Mouse (Mus musculus) heart, postnatal 36 days (tissue): ENCODE measurements around the gene Hnrnpul2. TPM values are rescaled to one million over a fixed set of nuclear protein-coding genes. Genes with fewer than 3 reads are reported as not detected.
"Not testable (repeated sequence)": the region's sequence is repeated elsewhere in the genome, so short reads cannot be mapped to it uniquely, and the experiment has no call there.

Experiments used
- DNase-seq, 2 experiments: peaks; one replicate each; pipeline ENCODE4 v3.0.0; 2021 to 2022
- intact Hi-C: fragments of 180-260 bp; cut with DNase I; formaldehyde crosslinking; loops from one replicate; pipeline ENCODE4 v1.15.1; 2025
- total RNA-seq, 2 experiments: library from RNA; stranded (reverse); gene quantifications; 2 replicates each; pipeline ENCODE4 v1.2.3; 2021

Hnrnpul2 gene
- total RNA-seq, 2 experiments from 2014 or later: 44.6 to 49.8 TPM

GRCm38 (mm10) chr19:8817001-8817400 lies 2.8 kb upstream of the Hnrnpul2 start:
- intact Hi-C loops: loop anchor here (2.0 kb wide), 1 partner anchor 14 kb away; the partner anchor contains the start of gene Zbtb3

GRCm38 (mm10) chr19:8818301-8818798 lies 1.5 kb upstream of the Hnrnpul2 start:
- no peak for DNase-seq
- intact Hi-C loops: no loop called here

More at GRCm38 (mm10) chr19:8817001-8817400, 2.8 kb upstream of the Hnrnpul2 start:
- no peak for DNase-seq

GRCm38 (mm10) chr19:8818801-8819595 lies 812 bp upstream of the Hnrnpul2 start, which contains the start of gene Ttc9c:
Gene Ttc9c, minus strand, starts transcription at chr19:8819333.
- intact Hi-C loops: no loop called here
- peak; percentile 91 to 92 for DNase-seq

- no peak for DNase-seq
- intact Hi-C loops: loop anchor here (2.0 to 5.0 kb wide), 3 partner anchors 16 to 98 kb away; partner anchors contain the start of genes Bscl2, Nxf1 and Slc3a2
Observed at GRCm38 (mm10) chr19:8820424-8820956, 680 bp downstream of the Hnrnpul2 start.

- DNase-seq: no peak
- intact Hi-C loops: loop anchor here (2.0 to 5.0 kb wide), 3 partner anchors 16 to 99 kb away; partner anchors contain the start of genes Bscl2, Nxf1 and Slc3a2
Observed at GRCm38 (mm10) chr19:8821146-8821545, 1.3 kb downstream of the Hnrnpul2 start.

GRCm38 (mm10) chr19:8822696-8823095 lies 2.9 kb downstream of the Hnrnpul2 start:
- no peak for DNase-seq
- intact Hi-C loops: loop anchor here (5.0 kb wide), 2 partner anchors 65 to 100 kb away; partner anchors contain the start of genes Nxf1 and Slc3a2

GRCm38 (mm10) chr19:8829660-8830059 lies 9.8 kb downstream of the Hnrnpul2 start, which contains the start of gene AC129217.1:
Gene AC129217.1, plus strand, starts transcription at chr19:8829773.
- DNase-seq: no peak
- intact Hi-C loops: no loop called here

GRCm38 (mm10) chr19:8830664-8831063 lies 10.9 kb downstream of the Hnrnpul2 start:
- intact Hi-C loops: no loop called here
- DNase-seq: no peak

- DNase-seq: no peak
- intact Hi-C loops: no loop called here
Observed at GRCm38 (mm10) chr19:8831262-8831661, 11.5 kb downstream of the Hnrnpul2 start.

- DNase-seq: no peak
- intact Hi-C loops: no loop called here
Observed at GRCm38 (mm10) chr19:8832971-8833370, 13.2 kb downstream of the Hnrnpul2 start.

- not testable (repeated sequence) for DNase-seq
- intact Hi-C loops: loop anchor here (2.0 kb wide), 1 partner anchor 16 kb away; the partner anchor contains the start of gene Hnrnpul2
Observed at GRCm38 (mm10) chr19:8836327-8836726, 16.5 kb downstream of the Hnrnpul2 start.

- intact Hi-C loops: loop anchor here (2.0 kb wide), 1 partner anchor 17 kb away; the partner anchor contains the start of gene Hnrnpul2
- peak; percentile 81 to 89 for DNase-seq
Observed at GRCm38 (mm10) chr19:8837251-8837791, 17.5 kb downstream of the Hnrnpul2 start, which contains the start of gene Bscl2. Gene Bscl2, plus strand, starts transcription at chr19:8837467.

- DNase-seq: peak; percentile 36 to 37
- intact Hi-C loops: no loop called here
Observed at GRCm38 (mm10) chr19:8838041-8838730, 18.4 kb downstream of the Hnrnpul2 start.

GRCm38 (mm10) chr19:8839103-8839907 lies 19.5 kb downstream of the Hnrnpul2 start, which contains the start of gene Gng3:
Gene Gng3, minus strand, starts transcription at chr19:8839194.
- no peak for DNase-seq
- intact Hi-C loops: no loop called here

- peak; percentile 73 to 74 for DNase-seq
Observed at GRCm38 (mm10) chr19:8839908-8840791, 20.3 kb downstream of the Hnrnpul2 start.

GRCm38 (mm10) chr19:8841012-8841411 lies 21.2 kb downstream of the Hnrnpul2 start:
- intact Hi-C loops: no loop called here

More at GRCm38 (mm10) chr19:8839908-8840791, 20.3 kb downstream of the Hnrnpul2 start:
- intact Hi-C loops: no loop called here

GRCm38 (mm10) chr19:8842961-8843360 lies 23.2 kb downstream of the Hnrnpul2 start:
- no peak for DNase-seq
- intact Hi-C loops: no loop called here

More at GRCm38 (mm10) chr19:8841012-8841411, 21.2 kb downstream of the Hnrnpul2 start:
- no peak for DNase-seq
